Mouse (Mus musculus): ENCODE measurements around the gene Fcor. TPM values are rescaled to one million over a fixed set of nuclear protein-coding genes. Genes with fewer than 3 reads are reported as not detected.

Fcor gene
- polyA plus RNA-seq, 1 experiment from 2014 or later = 11.0 TPM

DNA sequence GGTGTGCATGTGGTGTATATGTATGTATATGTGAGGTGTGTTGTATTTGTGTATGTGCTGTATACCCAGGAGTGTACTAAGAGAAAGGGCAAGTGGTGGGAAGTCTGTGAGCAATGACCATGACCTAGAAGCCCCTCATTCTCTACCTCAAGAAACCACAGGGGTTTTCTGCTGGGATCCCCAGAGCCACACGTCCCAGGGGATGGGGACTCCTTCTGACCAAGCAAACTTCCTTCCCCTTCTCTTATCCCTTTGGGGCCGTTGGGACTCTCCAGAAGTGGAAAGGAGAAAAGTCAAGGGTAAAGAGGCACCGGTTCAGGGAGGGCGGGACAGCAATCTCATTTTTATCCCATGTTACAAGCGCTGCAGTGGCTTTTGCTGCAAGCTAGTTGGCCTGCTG, 13.3 kb upstream of the Fcor start:
- Histone ChIP-seq H3K27ac (no peak overlapping the region), H3K9me3 (replicated peaks) (no peaks in the 10 kb centered on the region), H3K4me3 (no peak overlapping the region), H3K27me3 (ENCODE audit: low read depth, poor library complexity, severe bottlenecking) (no peaks in the 10 kb centered on the region), H3K36me3 (peaks cover 31% of the 10 kb centered on the region), H3K4me1 (no peaks in the 10 kb centered on the region)
- no peak for DNase-seq (ENCODE audit: low spot score)
- 69% methylated on average over 5 of the region's 5 CpGs for WGBS

DNA sequence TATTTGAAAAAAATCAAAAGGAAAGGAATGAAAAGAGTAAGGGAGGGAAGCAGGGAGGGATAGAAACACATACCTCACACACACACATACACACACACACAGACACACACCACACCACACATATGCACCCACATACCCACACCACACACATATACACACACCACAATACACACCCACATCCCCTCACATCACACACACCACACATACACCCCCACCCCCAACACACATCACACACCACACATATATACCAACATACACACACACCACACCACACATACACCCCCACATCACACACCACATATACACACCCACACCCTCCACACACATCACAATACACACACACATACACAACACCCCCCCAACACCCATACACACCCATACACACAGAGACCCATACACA, 12.4 kb upstream of the Fcor start:
- H3K27ac ChIP-seq = no peak overlapping the region
- H3K4me1 ChIP-seq = no peaks in the 10 kb centered on the region
- no peak overlapping the region for H3K4me3 ChIP-seq

DNA sequence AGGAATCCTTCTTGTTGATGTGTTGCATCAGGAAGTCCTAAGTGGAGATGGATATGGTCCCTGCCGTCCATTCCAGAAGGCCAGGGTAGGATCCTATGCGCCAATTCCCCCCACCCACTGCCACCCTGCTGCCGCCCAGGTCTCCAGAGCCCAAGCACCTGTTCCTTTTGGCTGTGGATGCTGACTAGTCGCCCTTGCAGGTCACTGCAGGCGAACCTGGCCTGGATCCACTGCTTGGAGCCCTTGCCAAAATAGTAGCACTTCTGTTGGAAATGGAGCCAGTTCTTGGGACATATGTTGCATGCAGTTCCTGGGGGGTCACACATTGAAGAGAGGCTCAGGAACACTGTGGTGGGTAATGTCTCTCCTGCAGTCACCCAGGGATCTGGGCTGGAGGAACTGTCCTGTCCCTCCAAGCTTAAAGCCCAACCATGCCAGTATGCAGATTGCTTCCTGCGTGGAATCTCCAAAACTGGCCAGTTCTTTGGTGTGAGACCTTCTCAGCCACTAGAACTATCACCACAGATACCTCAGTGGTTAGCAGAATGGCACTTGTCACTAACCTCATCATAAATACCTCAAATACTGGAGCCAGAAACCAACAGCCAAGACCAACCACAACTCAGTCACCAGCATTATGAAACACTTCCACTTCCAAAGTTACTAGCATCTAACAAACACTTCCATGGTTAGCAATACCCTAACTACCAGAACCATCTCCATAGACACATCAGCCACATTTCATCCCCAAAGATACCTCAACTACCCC, 11.4 kb upstream of the Fcor start:
- peaks cover 49% of the 10 kb centered on the region for H3K36me3 ChIP-seq
- WGBS = 75% methylated on average over 6 of the region's 6 CpGs
- H3K27ac ChIP-seq = no peak overlapping the region
- H3K9me3 ChIP-seq (replicated peaks) = no peaks in the 10 kb centered on the region; the same call in 1 of the 2 replicates
- no peak for DNase-seq (ENCODE audit: low spot score)
- no peaks in the 10 kb centered on the region for H3K27me3 ChIP-seq (ENCODE audit: low read depth, poor library complexity, severe bottlenecking)
- H3K4me3 ChIP-seq = no peak overlapping the region
- H3K4me1 ChIP-seq = no peaks in the 10 kb centered on the region

More for the DNA sequence above, 12.4 kb upstream of the Fcor start:
- DNase-seq (ENCODE audit: low spot score) = no peak
- Histone ChIP-seq H3K27me3 (ENCODE audit: low read depth, poor library complexity, severe bottlenecking) (no peaks in the 10 kb centered on the region), H3K36me3 (peaks cover 39% of the 10 kb centered on the region), H3K9me3 (replicated peaks) (no peaks in the 10 kb centered on the region)

DNA sequence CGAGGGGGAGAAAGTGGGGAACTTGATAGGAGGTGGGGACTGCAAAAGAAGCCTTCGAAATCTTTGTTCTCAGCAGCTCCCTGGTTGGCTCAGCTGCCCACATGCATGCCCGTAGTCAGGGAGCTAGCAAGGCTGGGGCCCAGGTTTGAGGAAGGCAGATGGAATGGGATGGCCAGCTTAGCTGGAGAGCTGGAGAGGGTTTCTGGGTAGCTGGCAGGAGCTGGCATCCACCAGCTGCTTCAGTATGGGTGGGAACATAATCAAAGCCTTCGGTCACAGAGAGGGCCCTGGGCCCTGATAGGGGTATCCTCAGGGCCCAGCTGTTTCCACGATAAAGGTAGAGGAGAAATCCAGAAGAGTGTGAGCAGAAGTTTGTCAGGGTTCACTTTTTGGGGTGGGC, 10.3 kb upstream of the Fcor start:
- peaks cover 7% of the 10 kb centered on the region for H3K4me1 ChIP-seq
- no peak for DNase-seq (ENCODE audit: low spot score)
- H3K9me3 ChIP-seq (replicated peaks) = no peaks in the 10 kb centered on the region; the same call in 1 of the 2 replicates
- H3K36me3 ChIP-seq = peaks cover 51% of the 10 kb centered on the region
- 89% methylated on average over 5 of the region's 5 CpGs for WGBS
- H3K27me3 ChIP-seq (ENCODE audit: low read depth, poor library complexity, severe bottlenecking) = no peaks in the 10 kb centered on the region
- H3K4me3 ChIP-seq = no peak overlapping the region
- H3K27ac ChIP-seq = no peak overlapping the region

DNA sequence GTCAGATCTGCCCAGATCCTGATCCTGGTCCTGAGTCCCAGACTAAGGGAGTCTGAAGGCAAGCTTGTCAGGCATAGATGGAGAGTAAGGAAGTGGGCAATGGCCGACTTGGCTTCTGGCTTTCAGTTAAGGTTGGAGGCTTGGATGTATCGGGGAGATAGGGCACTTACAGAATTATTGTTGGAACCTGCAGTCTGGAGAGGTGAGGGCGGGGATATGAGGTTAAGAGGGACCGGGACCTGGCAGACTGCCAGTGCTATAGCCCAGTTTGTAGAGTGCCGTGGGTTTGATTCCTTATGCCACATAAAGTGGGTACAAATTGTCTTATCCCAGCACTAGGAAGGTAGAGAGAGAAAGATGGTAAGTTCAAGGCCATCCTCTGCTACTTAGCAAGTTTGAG, 7.5 kb upstream of the Fcor start:
- Histone ChIP-seq H3K27ac (no peak overlapping the region), H3K36me3 (peaks cover 51% of the 10 kb centered on the region), H3K4me1 (peaks cover 10% of the 10 kb centered on the region), H3K9me3 (replicated peaks) (no peaks in the 10 kb centered on the region; the same call in 1 of the 2 replicates), H3K4me3 (no peak overlapping the region), H3K27me3 (ENCODE audit: low read depth, poor library complexity, severe bottlenecking) (no peaks in the 10 kb centered on the region)
- WGBS = 92% methylated on average over 5 of the region's 5 CpGs
- no peak for DNase-seq (ENCODE audit: low spot score)

DNA sequence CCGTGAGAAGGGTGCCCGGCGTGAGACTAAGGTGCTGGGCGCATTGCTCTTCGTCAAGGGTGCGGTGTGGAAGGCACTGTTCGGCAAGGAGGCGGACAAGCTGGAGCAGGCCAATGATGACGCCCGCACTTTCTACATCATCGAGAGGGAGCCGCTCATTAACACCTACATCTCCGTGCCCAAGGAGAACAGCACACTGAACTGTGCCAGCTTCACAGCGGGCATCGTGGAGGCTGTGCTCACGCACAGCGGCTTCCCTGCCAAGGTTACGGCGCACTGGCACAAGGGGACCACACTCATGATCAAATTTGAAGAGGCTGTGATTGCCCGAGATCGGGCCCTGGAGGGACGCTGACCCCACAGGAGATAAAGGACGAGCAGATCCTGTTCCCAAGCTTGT, 7.1 kb upstream of the Fcor start:
- peaks cover 51% of the 10 kb centered on the region for H3K36me3 ChIP-seq
- DNase-seq (ENCODE audit: low spot score) = no peak
- H3K9me3 ChIP-seq (replicated peaks) = no peaks in the 10 kb centered on the region; the same call in 1 of the 2 replicates
- no peaks in the 10 kb centered on the region for H3K27me3 ChIP-seq (ENCODE audit: low read depth, poor library complexity, severe bottlenecking)
- 95% methylated on average over 23 of the region's 23 CpGs for WGBS
- H3K4me3 ChIP-seq = no peak overlapping the region
- peaks cover 10% of the 10 kb centered on the region for H3K4me1 ChIP-seq
- no peak overlapping the region for H3K27ac ChIP-seq

DNA sequence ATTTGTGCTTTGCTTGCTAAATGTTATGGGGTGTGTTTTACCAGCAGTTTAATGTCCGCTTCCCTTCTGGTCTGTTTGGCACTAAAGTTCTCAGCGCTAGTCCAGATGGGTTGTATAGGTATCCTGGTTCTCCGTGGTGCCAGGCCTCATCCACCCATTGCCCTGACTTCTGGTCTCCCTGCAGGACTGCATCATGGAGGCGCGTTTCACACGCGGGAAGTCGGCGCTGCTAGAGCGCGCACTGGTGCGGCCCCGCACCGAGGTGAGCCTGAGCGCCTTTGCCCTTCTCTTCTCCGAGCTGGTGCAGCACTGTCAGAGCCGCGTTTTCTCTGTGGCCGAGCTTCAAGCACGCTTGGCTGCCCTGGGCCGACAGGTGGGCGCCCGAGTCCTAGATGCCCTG, 6.7 kb upstream of the Fcor start:
- 97% methylated on average over 23 of the region's 23 CpGs for WGBS
- H3K27me3 ChIP-seq (ENCODE audit: low read depth, poor library complexity, severe bottlenecking) = no peaks in the 10 kb centered on the region
- no peak overlapping the region for H3K4me3 ChIP-seq
- no peaks in the 10 kb centered on the region; the same call in 1 of the 2 replicates for H3K9me3 ChIP-seq (replicated peaks)
- DNase-seq (ENCODE audit: low spot score) = no peak
- peaks cover 10% of the 10 kb centered on the region for H3K4me1 ChIP-seq
- peaks cover 51% of the 10 kb centered on the region for H3K36me3 ChIP-seq
- no peak overlapping the region for H3K27ac ChIP-seq

DNA sequence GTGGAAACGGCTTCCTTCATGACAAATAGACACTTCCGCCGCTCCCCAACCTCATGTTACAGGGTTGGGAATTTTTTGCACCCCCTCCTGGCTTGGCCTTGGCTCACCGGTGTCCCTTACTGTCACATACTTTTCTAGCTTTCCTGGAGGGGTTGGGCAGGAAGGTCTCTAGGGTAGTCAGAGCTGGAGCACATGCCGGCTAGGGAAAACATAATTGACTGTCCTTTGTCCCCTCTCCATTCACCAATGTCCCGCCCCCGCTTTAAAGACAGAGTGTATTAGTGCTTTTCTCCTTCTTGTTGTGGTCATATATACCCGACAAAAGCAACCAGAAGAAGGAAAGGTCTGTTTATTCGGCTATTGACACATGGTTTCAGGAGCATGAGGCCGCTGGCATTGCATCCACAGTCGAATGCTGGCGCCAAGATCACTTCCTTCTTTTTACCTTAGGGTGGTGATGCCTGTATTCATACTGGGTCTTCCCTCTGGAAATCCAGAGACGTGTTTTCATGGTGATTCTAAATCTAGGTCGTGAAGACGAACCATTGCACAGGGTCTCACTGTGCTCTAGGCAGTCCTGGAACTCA, 4.9 kb upstream of the Fcor start:
- Histone ChIP-seq H3K4me3 (peak overlapping the region; percentile 91), H3K27me3 (ENCODE audit: low read depth, poor library complexity, severe bottlenecking) (no peaks in the 10 kb centered on the region), H3K27ac (peak overlapping the region; percentile 97), H3K9me3 (replicated peaks) (no peaks in the 10 kb centered on the region; the same call in 1 of the 2 replicates), H3K4me1 (peaks cover 17% of the 10 kb centered on the region), H3K36me3 (peaks cover 37% of the 10 kb centered on the region)
- 7% methylated on average over 15 of the region's 15 CpGs for WGBS
- peak; percentile 38 for DNase-seq (ENCODE audit: low spot score)

DNA sequence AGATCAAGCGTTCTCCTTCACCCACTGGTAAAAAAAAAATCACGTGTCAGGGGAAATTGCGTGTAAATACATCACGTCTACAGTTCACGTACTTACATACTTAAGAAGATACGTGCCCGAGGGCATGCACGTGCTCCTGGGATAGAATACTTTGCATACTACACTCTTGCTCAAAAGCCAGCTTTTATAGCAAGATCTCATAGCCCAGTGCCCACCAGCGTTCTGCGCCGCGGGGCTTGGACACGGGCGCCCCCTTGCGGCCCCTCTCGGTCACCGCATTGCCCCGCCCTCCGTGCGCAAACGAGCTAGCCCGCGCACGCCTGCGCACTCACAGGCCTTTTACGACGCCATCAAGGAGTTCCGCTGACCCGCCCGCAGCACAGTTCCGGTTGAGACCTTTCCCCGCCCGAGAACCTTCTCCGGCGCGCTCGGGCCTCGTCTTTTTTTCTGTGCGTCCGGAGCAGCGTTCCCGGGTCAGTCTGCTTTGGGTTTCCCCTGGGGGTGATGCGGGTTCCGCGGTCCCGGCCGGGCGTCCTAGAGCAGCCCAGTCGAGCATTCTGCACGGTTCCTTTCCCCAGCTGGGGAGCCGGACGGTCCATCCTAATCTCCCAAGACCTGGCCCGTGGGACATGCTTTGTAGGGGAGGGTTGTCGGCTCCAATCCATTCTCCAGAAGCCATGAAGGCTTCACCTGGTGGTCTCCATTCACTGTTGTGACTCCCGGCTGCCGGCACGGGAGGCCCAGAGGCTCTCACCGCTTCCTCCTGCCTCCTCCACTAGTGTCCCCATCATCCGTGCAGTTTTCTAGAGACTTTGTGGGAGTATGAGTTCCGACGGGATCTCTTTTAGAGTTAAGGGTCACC, 4.2 kb upstream of the Fcor start, which contains the start of gene Trappc5:
Trappc5 (plus strand) TSS at position 169 of the 862 bp plus-strand sequence.
- WGBS = 2% methylated on average over 61 of the region's 61 CpGs
- Histone ChIP-seq H3K36me3 (peaks cover 30% of the 10 kb centered on the region), H3K9me3 (replicated peaks) (no peaks in the 10 kb centered on the region; the same call in 1 of the 2 replicates), H3K4me1 (peaks cover 17% of the 10 kb centered on the region), H3K4me3 (peak within 1 kb of the TSS; percentile 91), H3K27me3 (ENCODE audit: low read depth, poor library complexity, severe bottlenecking) (no peaks in the 10 kb centered on the region), H3K27ac (peak within 1 kb of the TSS; percentile 97)
- DNase-seq (ENCODE audit: low spot score) = peak; percentile 95

DNA sequence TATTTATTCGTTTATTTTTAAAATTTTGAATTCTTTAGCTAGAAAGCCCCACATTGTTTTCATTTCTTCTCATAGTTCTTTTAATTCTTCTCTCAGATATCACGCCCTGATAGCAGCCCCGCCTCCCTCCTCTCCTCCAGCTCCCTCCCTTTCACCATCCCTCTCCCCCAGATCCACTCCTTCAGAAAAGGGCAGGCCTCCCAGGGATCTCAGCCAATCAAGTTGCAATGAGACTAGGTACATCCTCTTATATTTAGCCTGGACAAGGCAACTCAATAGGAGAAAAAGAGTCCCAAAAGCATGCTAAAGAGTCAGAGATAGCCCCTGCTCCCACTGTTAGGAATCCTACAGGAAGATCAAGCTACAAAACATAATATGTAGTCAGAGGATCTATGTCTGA, 2.5 kb upstream of the Fcor start:
- Histone ChIP-seq H3K4me1 (peaks cover 17% of the 10 kb centered on the region), H3K9me3 (replicated peaks) (no peaks in the 10 kb centered on the region; the same call in 1 of the 2 replicates), H3K27me3 (ENCODE audit: low read depth, poor library complexity, severe bottlenecking) (no peaks in the 10 kb centered on the region), H3K36me3 (peaks cover 13% of the 10 kb centered on the region), H3K27ac (no peak overlapping the region), H3K4me3 (no peak overlapping the region)
- no peak for DNase-seq (ENCODE audit: low spot score)
- WGBS = 59% methylated on average over 3 of the region's 3 CpGs

DNA sequence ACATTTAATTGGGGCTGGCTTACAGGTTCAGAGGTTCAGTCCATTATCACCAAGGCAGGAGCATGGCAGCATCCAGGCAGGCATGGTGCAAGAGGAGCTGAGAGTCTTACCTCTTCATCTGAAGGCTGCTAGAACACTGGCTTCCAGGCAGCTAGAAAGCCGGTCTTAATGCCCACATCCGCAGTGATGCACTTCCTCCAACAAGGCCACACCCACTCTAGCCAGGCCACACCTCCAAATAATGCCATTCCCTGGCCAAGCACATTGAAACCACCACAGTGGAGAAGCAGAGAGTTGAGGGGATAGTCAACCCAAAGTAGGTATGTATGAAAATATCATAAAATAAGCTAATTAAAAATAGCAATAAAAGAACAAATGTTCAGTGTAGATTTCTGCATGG, 1.8 kb downstream of the Fcor start:
- no peak overlapping the region for H3K4me3 ChIP-seq
- H3K36me3 ChIP-seq = no peaks in the 10 kb centered on the region
- H3K27me3 ChIP-seq (ENCODE audit: low read depth, poor library complexity, severe bottlenecking) = no peaks in the 10 kb centered on the region
- no peak for DNase-seq (ENCODE audit: low spot score)
- H3K27ac ChIP-seq = no peak overlapping the region
- no peaks in the 10 kb centered on the region for H3K9me3 ChIP-seq (replicated peaks)
- H3K4me1 ChIP-seq = peaks cover 7% of the 10 kb centered on the region; the same call in 1 of the 2 replicates
- whole genome bisulfite sequencing = 88% methylated on average over 2 of the region's 2 CpGs

DNA sequence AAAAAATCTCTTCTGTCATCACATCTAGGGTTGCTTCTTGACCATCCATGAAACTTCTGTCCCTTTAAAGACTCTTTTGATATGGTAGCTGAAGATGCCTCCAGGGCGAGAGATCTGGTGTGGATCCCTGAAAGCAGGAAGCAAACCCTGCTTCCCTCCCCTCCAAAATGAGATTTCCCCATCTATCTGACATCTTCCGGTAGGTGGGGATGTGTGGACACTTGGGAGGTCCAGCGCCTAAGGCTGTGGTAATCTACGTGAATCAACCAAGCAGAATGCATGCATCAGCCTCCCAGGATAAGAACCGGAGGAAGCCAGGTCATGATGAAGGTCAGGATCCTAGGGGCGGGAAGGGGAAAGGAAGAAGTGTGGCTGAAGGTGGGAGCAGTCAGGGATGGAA, 6.7 kb downstream of the Fcor start, which contains the start of gene Mcemp1:
Mcemp1 (plus strand) TSS at position 248 of the 400 bp plus-strand sequence.
- Histone ChIP-seq H3K4me1 (no peaks in the 10 kb centered on the region), H3K27me3 (ENCODE audit: low read depth, poor library complexity, severe bottlenecking) (no peaks in the 10 kb centered on the region), H3K4me3 (no peak within 1 kb of the TSS), H3K36me3 (no peaks in the 10 kb centered on the region), H3K27ac (no peak within 1 kb of the TSS), H3K9me3 (replicated peaks) (no peaks in the 10 kb centered on the region)
- no peak for DNase-seq (ENCODE audit: low spot score)
- WGBS = 75% methylated on average over 6 of the region's 6 CpGs

Data from limb, embryonic 10.5 days (tissue).